Mouse (Mus musculus): ENCODE data around the gene Ngef. TPM values are rescaled to one million over a fixed set of nuclear protein-coding genes. Genes with fewer than 3 reads are reported as not detected.

The Ngef gene
- total and polyA plus RNA-seq, 3 experiments = not detected

DNA sequence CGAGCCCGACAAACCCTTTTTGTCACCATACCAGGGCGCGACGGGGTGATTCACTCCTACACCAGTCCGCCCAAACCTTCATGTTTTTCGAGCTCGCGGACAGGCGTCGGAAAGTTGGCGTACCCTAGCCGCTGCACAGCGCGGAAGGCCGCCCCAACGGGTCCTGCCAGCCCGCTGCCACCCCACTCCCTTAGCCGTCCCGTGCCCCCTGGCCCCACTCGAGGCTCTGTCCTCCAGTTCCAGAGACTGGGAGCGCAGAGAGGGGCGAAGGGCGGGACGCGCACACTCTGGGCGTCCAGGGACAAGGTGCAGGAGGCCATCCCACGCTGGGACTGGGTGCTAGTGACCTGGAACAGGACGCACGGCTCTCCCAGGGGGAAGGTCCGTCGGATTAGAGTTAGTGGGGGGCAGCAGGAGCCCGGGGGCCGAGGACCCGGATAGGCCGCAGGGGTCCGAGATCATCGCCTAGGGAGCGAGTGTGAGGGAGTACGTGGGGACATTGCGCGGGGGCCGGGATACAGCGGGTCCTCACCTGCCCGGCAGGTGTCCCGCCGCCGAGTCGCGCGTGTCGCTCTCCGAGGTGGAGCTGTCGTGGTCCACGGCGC lies 64.0 kb downstream of the Ngef start, which contains the start of gene Neu2:
Gene Neu2 (plus strand): TSS at position 329 of the 605 bp plus-strand sequence.
- no peak for DNase-seq (ENCODE audit: low read depth, low spot score)
- Histone ChIP-seq H3K27me3 (ENCODE audit: control insufficient read depth in 1 of 2, insufficient read depth in 2 of 2, low read length in 2 of 2) (peaks cover 0 to 2% of the 10 kb centered on the region in 2 experiments; a peak in 2 of 4 replicates), H3K27ac (ENCODE audit: control insufficient read depth, low read depth, low read length) (no peak within 1 kb of the TSS), H3K36me3 (ENCODE audit: control insufficient read depth in 1 of 2, insufficient read depth in 2 of 2, low read length in 2 of 2) (no peaks in the 10 kb centered on the region), H3K4me3 (ENCODE audit: control insufficient read depth in 1 of 2, insufficient read depth in 1 of 2, low read depth in 2 of 2, low read length in 2 of 2) (no peak within 1 kb of the TSS), H3K9me3 (replicated peaks; ENCODE audit: insufficient read depth, low read length) (no peaks in the 10 kb centered on the region), H3K79me2 (ENCODE audit: control insufficient read depth, insufficient read depth, low read length, poor library complexity) (no peaks in the 10 kb centered on the region), H3K4me1 (ENCODE audit: control insufficient read depth in 1 of 2, insufficient read depth in 2 of 2, low read length in 2 of 2) (no peaks in the 10 kb centered on the region), H3K9ac (ENCODE audit: control insufficient read depth, low read depth, low read length, poor library complexity, severe bottlenecking) (no peak within 1 kb of the TSS)
- TF ChIP-seq ZKSCAN1 (IDR thresholded peaks at IDR 0.05; ENCODE audit: low read depth, low read length) = no peak
- no peak for TF ChIP-seq RCOR1 (IDR thresholded peaks at IDR 0.05; ENCODE audit: low read depth, low read length)
- no peak for TF ChIP-seq ZMIZ1 (IDR thresholded peaks at IDR 0.05; ENCODE audit: low read depth, low read length)
- TF ChIP-seq TCF12 (IDR thresholded peaks at IDR 0.05; ENCODE audit: low read depth, low read length) = no peak
- TF ChIP-seq JUND (IDR thresholded peaks at IDR 0.05; ENCODE audit: low read depth, low read length) = no peak
- TF ChIP-seq SMC3 (IDR thresholded peaks at IDR 0.05; ENCODE audit: low read depth, low read length) = no peak
- TF ChIP-seq EP300 (IDR thresholded peaks at IDR 0.05; ENCODE audit: low read depth in 1 of 2, low read length in 2 of 2) = no peak
- TF ChIP-seq POLR2A (IDR thresholded peaks at IDR 0.05; ENCODE audit: control insufficient read depth in 1 of 2, insufficient read depth in 1 of 2, low read depth in 1 of 2, low read length in 2 of 2, poor library complexity in 1 of 2) = no peak
- no peak for TF ChIP-seq USF2 (IDR thresholded peaks at IDR 0.05; ENCODE audit: borderline replicate concordance in 1 of 2, insufficient read depth in 1 of 2, low read depth in 1 of 2, low read length in 2 of 2)
- no peak for TF ChIP-seq MEF2A (IDR thresholded peaks at IDR 0.05; ENCODE audit: extremely low read depth, insufficient replicate concordance, low read depth, low read length, poor library complexity, severe bottlenecking)
- no peak for TF ChIP-seq MAX (IDR thresholded peaks at IDR 0.05; ENCODE audit: low read length)
- no peak for TF ChIP-seq SIN3A (IDR thresholded peaks at IDR 0.05; ENCODE audit: low read length)
- no peak for TF ChIP-seq RAD21 (IDR thresholded peaks at IDR 0.05; ENCODE audit: low read depth, low read length)
- no peak for TF ChIP-seq GATA1 (IDR thresholded peaks at IDR 0.05; ENCODE audit: low read depth, low read length)

GRCm38 (mm10) chr1:87508591-87509560 lies 64.8 kb downstream of the Ngef start:
- Histone ChIP-seq H3K9ac (ENCODE audit: control insufficient read depth, low read depth, low read length, poor library complexity, severe bottlenecking) (no peak overlapping the region), H3K4me3 (ENCODE audit: control insufficient read depth in 1 of 2, insufficient read depth in 1 of 2, low read depth in 2 of 2, low read length in 2 of 2) (no peak overlapping the region)

More at GRCm38 (mm10) chr1:87508591-87509560, 64.8 kb downstream of the Ngef start:
- H3K9me3 ChIP-seq (replicated peaks; ENCODE audit: insufficient read depth, low read length) = no peaks in the 10 kb centered on the region
- H3K27ac ChIP-seq (ENCODE audit: control insufficient read depth, low read depth, low read length) = no peak overlapping the region
- TF ChIP-seq SMC3 (IDR thresholded peaks at IDR 0.05; ENCODE audit: low read depth, low read length) (no peak), GABPA (IDR thresholded peaks at IDR 0.05; ENCODE audit: low read depth, low read length) (no peak), JUND (IDR thresholded peaks at IDR 0.05; ENCODE audit: low read depth, low read length) (no peak), MYB (IDR thresholded peaks at IDR 0.05; ENCODE audit: low read depth, low read length) (no peak), HCFC1 (IDR thresholded peaks at IDR 0.05; ENCODE audit: low read depth, low read length) (no peak), POLR2A (IDR thresholded peaks at IDR 0.05; ENCODE audit: control insufficient read depth in 1 of 2, insufficient read depth in 1 of 2, low read depth in 1 of 2, low read length in 2 of 2, poor library complexity in 1 of 2) (no peak), ZC3H11A (IDR thresholded peaks at IDR 0.05; ENCODE audit: low read depth, low read length) (no peak), SIN3A (IDR thresholded peaks at IDR 0.05; ENCODE audit: low read length) (no peak), EP300 (IDR thresholded peaks at IDR 0.05; ENCODE audit: low read depth in 1 of 2, low read length in 2 of 2) (no peak), TCF12 (IDR thresholded peaks at IDR 0.05; ENCODE audit: low read depth, low read length) (no peak), CHD1 (IDR thresholded peaks at IDR 0.05; ENCODE audit: low read depth, low read length) (no peak), MXI1 (IDR thresholded peaks at IDR 0.05; ENCODE audit: low read depth, low read length) (no peak)
- H3K36me3 ChIP-seq (ENCODE audit: control insufficient read depth in 1 of 2, insufficient read depth in 2 of 2, low read length in 2 of 2) = no peaks in the 10 kb centered on the region
- H3K4me1 ChIP-seq (ENCODE audit: control insufficient read depth in 1 of 2, insufficient read depth in 2 of 2, low read length in 2 of 2) = no peaks in the 10 kb centered on the region
- H3K79me2 ChIP-seq (ENCODE audit: control insufficient read depth, insufficient read depth, low read length, poor library complexity) = no peaks in the 10 kb centered on the region
- peaks cover 0 to 2% of the 10 kb centered on the region in 2 experiments; a peak in 2 of 4 replicates for H3K27me3 ChIP-seq (ENCODE audit: control insufficient read depth in 1 of 2, insufficient read depth in 2 of 2, low read length in 2 of 2)
- no peak for DNase-seq (ENCODE audit: low read depth, low spot score)

All from MEL (cell line).